Mouse (Mus musculus): ENCODE measurements around the gene Itgb7.
"Not testable (repeated sequence)": the region's sequence is repeated elsewhere in the genome, so short reads cannot be mapped to it uniquely, and the experiment has no call there.

Gene Itgb7

DNA sequence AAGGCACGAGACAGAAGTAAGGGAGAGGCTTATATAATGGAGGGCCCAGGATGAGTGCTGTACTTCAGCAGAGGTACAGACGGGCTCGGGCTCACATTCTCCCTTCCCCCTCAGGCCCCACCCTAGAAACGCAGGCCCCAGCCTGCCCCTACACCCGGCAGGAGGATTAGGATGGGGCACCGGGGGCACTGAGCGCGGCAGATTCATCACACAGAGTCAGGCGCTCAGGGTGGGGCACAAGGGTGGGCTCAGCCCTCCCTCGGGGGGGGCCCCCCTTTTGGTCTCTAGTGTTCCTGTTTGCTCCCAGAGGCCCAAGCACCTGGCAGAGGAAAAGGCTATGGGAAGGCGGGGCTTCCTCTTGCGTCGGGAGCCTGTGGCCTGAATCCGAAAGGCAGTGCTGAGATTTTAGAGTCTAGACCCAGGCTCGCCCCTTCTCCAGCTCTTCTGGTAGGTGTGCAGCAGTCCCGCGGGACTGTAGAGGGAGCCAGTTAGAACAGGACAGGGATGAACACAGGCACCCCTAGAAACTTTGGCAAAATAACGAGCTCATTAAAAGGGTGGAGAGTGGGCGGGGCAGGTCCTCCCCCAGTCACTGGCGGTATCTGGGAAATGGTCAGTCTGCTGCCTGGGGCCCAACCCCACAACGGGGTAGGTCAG, 3.8 kb upstream of the Itgb7 start:
- in situ Hi-C loops (cut with MboI; ENCODE audit: low pct_unique_long_range_greater_than_20kb in 1 of 2, low sequenced_read_pairs in 2 of 2, unreplicated experiment in 1 of 2) = loop anchor here in 1 of 2 experiments (5.0 kb wide), 1 partner anchor 37 kb away; the partner anchor contains the start of gene Gm9918

DNA sequence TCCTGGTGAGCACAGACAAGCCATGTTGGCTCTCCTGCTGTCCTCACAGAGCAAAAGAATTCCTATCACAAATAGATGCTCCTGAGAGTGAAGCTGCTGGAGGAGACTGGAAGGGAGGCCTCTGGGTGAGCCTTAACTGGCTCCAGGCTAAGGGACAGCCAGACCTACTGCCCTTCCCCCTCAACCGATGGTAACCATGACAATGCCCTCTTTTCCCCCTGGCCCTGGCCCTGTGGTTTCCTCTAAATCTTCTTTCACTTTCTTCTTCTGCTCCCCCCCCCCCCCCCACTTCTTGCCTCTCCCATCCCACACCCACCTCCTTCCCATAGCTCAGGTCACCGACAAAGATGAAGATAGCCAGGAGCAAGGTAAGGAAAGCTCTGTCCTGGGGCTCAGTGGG, 2.2 kb upstream of the Itgb7 start:
- in situ Hi-C loops (cut with MboI; ENCODE audit: low pct_unique_long_range_greater_than_20kb in 1 of 2, low sequenced_read_pairs in 2 of 2, unreplicated experiment in 1 of 2) = no loop called here

- in situ Hi-C loops (cut with MboI; ENCODE audit: low pct_unique_long_range_greater_than_20kb in 1 of 2, low sequenced_read_pairs in 2 of 2, unreplicated experiment in 1 of 2) = no loop called here
Measured at GRCm38 (mm10) chr15:102232764-102233163, 1.0 kb upstream of the Itgb7 start.

DNA sequence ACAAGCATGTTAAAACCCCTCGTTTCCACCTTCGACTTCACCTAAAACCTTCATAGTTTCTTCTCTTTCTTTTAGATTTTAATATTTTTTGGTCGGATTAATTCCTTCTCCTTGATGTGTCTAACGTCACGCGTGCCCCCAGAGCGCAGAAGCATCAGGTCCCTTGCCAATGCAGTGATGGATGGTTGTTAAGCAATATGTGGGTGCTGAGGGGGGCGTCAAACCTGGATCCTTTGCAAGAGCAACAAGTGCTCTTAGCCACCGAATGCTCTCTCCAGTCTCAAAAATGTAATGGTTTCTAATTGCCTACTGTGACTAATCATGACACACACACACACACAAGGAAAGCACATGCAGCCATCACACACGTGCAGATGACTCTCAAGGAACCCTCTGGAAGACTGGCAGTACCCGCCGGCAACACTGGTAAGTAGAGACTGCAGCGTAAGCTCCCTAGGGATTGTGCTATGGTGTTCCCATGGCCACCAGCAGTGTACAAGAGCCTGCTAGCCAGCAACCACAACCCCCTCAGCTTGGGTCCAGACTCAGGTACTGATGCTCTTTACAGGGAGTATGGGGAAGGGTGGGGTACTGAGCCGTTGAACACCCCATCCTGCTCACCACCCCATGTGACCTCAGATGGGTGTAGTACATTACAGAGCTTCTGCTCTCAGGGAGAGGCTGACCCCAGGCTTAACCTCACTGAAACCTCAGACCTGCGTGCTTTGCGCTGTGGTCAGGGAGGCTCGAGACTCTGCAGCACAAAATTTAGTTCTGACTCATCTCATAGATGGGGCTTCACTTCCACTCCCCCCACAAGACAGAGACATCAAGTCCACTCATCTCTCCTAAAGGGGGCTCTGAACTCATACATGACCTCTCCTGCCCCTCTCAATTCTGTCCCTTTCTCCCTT, 1.1 kb downstream of the Itgb7 start:
- in situ Hi-C loops (cut with MboI; ENCODE audit: low pct_unique_long_range_greater_than_20kb in 1 of 2, low sequenced_read_pairs in 2 of 2, unreplicated experiment in 1 of 2) = no loop called here

DNA sequence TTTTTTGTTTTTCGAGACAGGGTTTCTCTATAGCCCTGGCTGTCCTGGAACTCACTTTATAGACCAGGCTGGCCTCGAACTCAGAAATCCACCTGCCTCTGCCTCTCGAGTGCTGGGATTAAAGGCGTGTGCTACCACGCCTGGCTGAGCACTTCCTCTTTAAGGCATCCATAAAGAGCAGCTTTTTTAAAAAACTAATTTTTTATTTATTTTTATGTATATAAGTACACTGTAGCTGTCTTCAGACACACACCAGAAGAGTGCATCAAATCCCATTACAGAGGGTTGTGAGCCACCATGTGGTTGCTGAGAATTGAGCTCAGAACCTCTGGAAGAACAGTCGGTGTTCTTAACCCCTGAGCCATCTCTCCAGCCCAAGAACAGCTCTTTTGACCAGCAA, 6.1 kb downstream of the Itgb7 start:
- in situ Hi-C loops (cut with MboI; ENCODE audit: low pct_unique_long_range_greater_than_20kb in 1 of 2, low sequenced_read_pairs in 2 of 2, unreplicated experiment in 1 of 2) = not testable (repeated sequence)

DNA sequence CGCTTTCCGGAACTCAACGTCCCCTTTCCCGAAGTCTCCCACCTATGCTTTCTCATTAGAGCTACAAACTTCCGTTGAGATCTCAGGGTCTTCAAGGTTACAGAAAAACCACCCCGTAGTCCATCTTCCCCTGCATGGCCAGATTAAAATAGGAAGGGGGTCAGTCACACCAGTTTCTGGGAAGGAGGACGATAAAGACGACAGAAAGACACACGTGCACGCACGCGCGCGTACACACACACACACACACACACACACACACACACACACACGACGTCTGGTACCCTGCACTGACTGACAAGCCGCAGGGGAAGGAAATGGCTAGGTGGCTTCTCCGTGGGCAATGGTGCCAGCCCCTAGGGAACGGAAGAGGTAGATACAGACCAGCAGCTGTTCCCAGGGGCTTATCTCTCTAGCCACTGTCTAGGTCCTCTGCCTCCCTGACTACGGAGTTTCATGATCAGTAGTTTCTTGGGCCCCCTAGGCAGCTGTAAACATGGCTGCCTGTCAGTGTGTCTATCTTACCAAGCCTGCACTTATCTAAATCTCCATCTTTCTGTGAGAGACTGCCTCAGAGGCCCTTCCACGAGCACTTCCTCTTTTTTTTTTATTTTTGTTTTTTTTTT, 6.6 kb downstream of the Itgb7 start:
- in situ Hi-C loops (cut with MboI; ENCODE audit: low pct_unique_long_range_greater_than_20kb in 1 of 2, low sequenced_read_pairs in 2 of 2, unreplicated experiment in 1 of 2) = loop anchor here (5.0 kb wide), 2 partner anchors 38 to 48 kb away; no protein-coding TSS in a partner anchor

GRCm38 (mm10) chr15:102224186-102224991, 7.4 kb downstream of the Itgb7 start:
- in situ Hi-C loops (cut with MboI; ENCODE audit: low pct_unique_long_range_greater_than_20kb in 1 of 2, low sequenced_read_pairs in 2 of 2, unreplicated experiment in 1 of 2) = loop anchor here (5.0 kb wide), 2 partner anchors 37 to 47 kb away; no protein-coding TSS in a partner anchor

DNA sequence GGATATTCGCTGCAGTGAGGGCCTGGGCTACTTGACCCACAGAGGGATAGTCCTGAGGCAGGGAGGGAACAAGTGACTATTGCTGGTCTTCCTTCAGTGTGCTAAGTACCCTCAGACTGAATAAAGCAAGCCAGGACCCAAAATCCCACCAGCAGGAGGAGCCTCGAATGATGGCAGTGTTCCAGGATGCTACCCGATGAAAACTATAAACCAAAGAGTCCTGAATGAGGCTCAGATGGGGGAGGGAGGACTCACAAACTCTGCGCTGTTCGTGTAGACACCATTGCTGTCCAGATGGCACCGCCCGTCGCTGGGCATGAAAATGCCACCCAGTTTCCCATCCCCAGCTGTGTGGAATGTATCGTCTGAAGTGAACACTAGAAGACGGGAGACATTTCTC, 9.4 kb downstream of the Itgb7 start:
- in situ Hi-C loops (cut with MboI; ENCODE audit: low pct_unique_long_range_greater_than_20kb in 1 of 2, low sequenced_read_pairs in 2 of 2, unreplicated experiment in 1 of 2) = loop anchor here (5.0 kb wide), 2 partner anchors 35 to 45 kb away; no protein-coding TSS in a partner anchor

DNA sequence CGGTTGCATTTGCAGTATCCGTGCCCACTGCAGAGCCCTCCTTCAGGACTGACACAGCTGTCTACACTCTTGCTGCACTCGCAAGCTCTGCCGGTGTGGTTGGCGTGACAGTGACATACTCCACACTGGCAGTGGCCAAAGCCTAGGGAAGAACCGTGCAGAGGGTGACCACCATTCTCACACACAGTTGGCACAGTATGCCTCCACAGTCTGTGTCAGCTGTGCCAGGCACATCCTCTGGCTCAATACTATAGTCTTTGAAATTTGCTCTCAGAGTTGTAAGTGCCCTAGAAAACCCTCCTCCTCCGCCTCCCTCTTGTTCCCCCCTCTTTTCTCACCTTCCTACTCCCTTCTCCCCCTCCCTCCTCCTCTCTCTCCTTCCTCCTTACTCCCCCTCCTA, 14.4 kb downstream of the Itgb7 start:
- in situ Hi-C loops (cut with MboI; ENCODE audit: low pct_unique_long_range_greater_than_20kb in 1 of 2, low sequenced_read_pairs in 2 of 2, unreplicated experiment in 1 of 2) = no loop called here

- in situ Hi-C loops (cut with MboI; ENCODE audit: low pct_unique_long_range_greater_than_20kb in 1 of 2, low sequenced_read_pairs in 2 of 2, unreplicated experiment in 1 of 2) = no loop called here
Measured at GRCm38 (mm10) chr15:102216459-102217228, 15.1 kb downstream of the Itgb7 start.

GRCm38 (mm10) chr15:102215624-102216023, 16.1 kb downstream of the Itgb7 start:
- in situ Hi-C loops (cut with MboI; ENCODE audit: low pct_unique_long_range_greater_than_20kb in 1 of 2, low sequenced_read_pairs in 2 of 2, unreplicated experiment in 1 of 2) = no loop called here

GRCm38 (mm10) chr15:102214132-102214531, 17.6 kb downstream of the Itgb7 start:
- in situ Hi-C loops (cut with MboI; ENCODE audit: low pct_unique_long_range_greater_than_20kb in 1 of 2, low sequenced_read_pairs in 2 of 2, unreplicated experiment in 1 of 2) = no loop called here

DNA sequence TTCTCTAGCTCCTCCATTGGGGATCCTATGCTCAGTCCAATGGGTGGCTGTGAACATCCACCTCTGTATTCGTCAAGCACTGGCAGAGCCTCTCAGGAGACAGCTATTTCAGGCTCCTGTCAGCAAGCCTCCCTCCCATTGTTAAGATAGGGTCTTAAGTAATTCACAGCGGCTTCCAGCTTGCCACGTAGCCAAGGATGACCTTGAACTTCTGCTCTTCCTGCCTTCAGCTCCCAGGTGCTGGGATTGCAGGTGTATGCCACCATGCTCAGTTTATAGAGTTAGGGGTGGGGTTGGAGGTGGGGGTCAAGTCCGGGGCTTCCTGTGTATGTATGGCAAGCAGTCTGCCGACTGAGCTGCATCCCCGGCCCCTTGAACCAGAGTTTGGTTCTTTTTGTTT, 19.8 kb downstream of the Itgb7 start:
- in situ Hi-C loops (cut with MboI; ENCODE audit: low pct_unique_long_range_greater_than_20kb in 1 of 2, low sequenced_read_pairs in 2 of 2, unreplicated experiment in 1 of 2) = no loop called here

DNA sequence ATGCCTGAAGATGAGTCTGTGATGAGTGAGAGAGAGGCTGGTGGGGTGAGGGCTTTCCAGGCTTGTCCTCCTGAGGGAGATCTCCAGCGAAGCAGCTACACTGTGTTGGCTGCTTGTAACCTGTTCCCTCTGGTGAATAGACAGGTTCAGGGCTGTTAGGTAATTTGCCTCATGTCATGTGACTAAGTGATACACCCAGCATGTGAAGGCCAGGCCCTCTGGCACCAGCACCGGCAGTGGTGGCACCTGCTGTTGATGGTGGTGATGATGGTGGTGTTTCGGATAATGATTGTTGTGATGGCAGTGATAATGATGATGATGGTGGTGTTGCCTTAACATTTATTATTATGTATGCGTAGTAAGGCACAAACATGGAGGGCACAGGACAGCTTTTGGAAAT, 20.9 kb downstream of the Itgb7 start:
- in situ Hi-C loops (cut with MboI; ENCODE audit: low pct_unique_long_range_greater_than_20kb in 1 of 2, low sequenced_read_pairs in 2 of 2, unreplicated experiment in 1 of 2) = no loop called here

- in situ Hi-C loops (cut with MboI; ENCODE audit: low pct_unique_long_range_greater_than_20kb in 1 of 2, low sequenced_read_pairs in 2 of 2, unreplicated experiment in 1 of 2) = no loop called here
Measured at GRCm38 (mm10) chr15:102209114-102209513, 22.6 kb downstream of the Itgb7 start.

- in situ Hi-C loops (cut with MboI; ENCODE audit: low pct_unique_long_range_greater_than_20kb in 1 of 2, low sequenced_read_pairs in 2 of 2, unreplicated experiment in 1 of 2) = no loop called here
Measured at GRCm38 (mm10) chr15:102208092-102208561, 23.6 kb downstream of the Itgb7 start.

GRCm38 (mm10) chr15:102207351-102207750, 24.4 kb downstream of the Itgb7 start:
- in situ Hi-C loops (cut with MboI; ENCODE audit: low pct_unique_long_range_greater_than_20kb in 1 of 2, low sequenced_read_pairs in 2 of 2, unreplicated experiment in 1 of 2) = no loop called here

DNA sequence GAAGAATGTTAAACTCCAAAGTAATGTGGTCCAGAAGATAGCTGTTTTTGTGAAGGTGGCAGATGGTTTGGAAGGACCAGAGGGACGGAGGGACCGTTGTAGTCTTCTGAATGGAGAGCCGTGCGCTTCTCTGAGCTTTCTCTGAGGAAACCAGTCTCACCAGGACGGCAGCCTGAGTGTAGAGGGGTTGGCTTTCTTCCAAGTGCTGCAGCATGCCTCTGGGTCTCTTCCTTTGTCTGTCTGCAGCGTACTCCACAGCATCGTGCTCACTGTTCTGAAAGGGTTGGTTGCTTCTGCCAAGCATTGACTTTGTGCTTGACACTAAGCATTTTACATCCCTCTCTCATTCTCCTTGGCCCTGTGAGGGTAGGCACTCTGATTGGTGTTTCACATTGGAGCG, 26.0 kb downstream of the Itgb7 start:
- in situ Hi-C loops (cut with MboI; ENCODE audit: low pct_unique_long_range_greater_than_20kb in 1 of 2, low sequenced_read_pairs in 2 of 2, unreplicated experiment in 1 of 2) = no loop called here
